Mouse (Mus musculus) cerebellum, adult 11 months (tissue): Measurements from ENCODE around the gene Fam149b.

Source experiments
- DNase-seq: peaks from one replicate; pipeline ENCODE4 v3.0.0; 2022

The Fam149b gene

GRCm38 (mm10) chr14:20392326-20392725 is 44.4 kb downstream of the Fam149b start:
- DNase-seq, result no peak

DNA sequence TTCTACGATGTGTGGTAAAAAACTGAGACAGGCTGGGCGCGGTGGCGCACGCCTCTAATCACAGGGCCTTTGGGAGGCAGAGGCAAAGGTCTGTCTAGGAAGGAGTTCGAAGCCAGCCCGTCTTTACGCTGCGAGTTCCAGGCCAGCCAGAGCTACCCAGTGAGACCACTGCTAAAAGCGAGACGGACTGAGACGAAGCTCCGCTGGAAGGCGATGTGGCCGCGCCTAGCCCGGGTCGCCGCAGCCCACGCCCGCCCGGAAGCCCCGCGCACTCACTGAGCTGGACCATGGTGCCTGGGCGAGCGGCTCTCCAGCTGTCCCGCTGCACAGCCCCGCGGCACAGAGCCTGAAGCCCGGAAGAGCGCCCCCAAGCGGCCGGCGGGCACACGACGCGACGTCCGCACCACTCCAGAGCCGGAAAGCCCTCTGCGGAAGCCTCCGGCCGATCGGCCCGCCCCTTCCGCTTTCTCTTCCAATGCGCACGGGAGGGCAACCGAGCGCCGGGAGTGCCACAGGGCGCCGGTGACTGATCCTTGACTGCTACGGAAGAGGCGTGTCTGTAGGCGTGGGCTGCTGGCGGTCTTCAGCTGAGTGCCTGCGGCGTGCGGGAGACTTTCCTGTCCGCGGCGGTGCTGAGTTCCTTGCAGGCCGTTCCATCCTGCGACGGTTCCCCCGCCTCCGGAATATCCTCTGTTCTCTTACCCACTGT is 45.4 kb downstream of the Fam149b start, which contains the start of gene Mrps16:
TSS of gene Mrps16 (minus strand) at position 430 of the 709 bp plus-strand sequence.
- peak; percentile 95 for DNase-seq

DNA sequence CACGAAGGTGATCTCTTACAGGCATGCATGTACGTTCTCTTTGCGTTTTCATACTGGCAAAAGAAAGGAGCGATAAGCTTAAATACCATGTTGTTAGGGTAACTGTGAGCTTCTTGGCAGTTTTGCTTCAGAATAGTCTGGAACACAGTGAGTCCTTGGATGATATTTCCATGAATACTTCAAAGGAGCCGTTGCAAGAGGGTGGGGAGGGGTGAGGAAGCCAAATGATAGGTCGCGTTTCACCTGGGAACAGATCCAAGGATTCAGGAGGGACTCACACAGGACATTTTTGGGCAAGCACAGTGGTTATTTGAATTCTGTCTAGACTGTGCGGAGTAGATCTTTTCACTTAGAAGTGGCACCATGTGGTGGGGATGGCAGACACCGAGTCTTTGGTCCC is 49.3 kb downstream of the Fam149b start:
- DNase-seq, result no peak

DNA sequence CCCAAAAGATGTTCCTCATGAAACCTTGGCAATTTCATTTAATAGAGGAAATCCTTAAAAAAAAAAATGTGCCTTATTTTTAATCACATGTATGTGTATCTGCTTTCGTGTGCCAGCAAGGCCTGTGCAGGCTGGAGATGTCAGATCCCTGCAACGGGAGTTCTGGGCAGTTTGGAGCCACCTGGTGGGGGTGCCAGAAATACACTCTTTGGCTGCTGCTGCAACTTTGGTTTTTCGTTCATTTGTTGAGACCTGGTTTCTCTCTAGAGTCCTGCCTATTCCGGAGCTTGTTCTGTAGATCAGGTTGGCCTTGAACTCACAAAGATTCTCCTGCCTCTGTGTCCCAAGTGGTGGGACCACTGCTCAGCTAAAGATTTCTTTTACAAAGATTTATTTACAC is 50.9 kb downstream of the Fam149b start:
- no peak for DNase-seq

- DNase-seq, result no peak
Observed at GRCm38 (mm10) chr14:20400071-20400470, 52.1 kb downstream of the Fam149b start.

- DNase-seq, result no peak
Observed at GRCm38 (mm10) chr14:20422257-20422656, 74.3 kb downstream of the Fam149b start.

- DNase-seq, result no peak
Observed at GRCm38 (mm10) chr14:20423046-20423445, 75.1 kb downstream of the Fam149b start.

DNA sequence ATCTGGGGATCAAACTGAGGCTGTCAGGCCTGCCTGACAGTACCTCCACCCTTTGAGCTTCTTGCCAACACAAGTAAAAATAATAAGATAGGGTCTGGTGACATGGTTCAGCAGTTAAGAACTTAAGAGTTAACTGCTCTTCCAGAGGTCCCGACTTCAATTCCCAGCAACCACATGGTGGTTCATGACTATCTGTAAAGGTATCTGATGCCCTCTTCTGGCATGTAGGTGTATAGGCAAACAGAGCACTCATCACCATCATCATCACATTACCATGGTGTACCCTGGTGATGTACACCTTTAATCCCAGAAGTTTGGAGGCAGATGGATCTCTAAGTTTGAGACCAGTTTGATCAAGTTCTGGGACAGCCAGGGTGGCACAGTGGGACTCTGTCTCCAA is 80.6 kb downstream of the Fam149b start:
- no peak for DNase-seq

- DNase-seq, result no peak
Observed at GRCm38 (mm10) chr14:20429833-20430232, 81.9 kb downstream of the Fam149b start.

DNA sequence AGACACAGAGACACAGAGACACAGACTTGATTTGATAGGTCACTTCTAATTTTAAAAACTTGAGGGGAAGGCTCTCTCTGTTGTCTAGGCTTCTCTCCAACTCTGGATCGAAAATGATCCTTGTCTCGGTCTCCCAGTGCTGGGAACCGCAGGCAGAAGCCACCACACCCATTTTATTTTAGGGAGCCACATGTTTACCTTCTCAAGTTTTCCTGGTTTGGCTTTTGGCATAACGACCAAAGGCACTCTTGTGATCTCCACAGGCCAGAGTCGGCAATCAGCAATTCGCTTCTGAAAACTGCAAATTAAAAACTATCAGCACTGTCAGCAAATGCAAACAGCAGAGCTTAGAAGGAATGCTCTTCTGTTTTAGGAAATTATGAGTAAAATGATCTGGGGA is 83.8 kb downstream of the Fam149b start:
- DNase-seq, result no peak

- DNase-seq, result no peak
Observed at GRCm38 (mm10) chr14:20432420-20432819, 84.5 kb downstream of the Fam149b start.
